Mouse (Mus musculus): Measurements from ENCODE around the gene Gm49358. TPM values are rescaled to one million over a fixed set of nuclear protein-coding genes. Genes with fewer than 3 reads are reported as not detected.

Gene Gm49358
- polyA plus RNA-seq, 1 experiment from 2014 or later = not detected

GRCm38 (mm10) chr10:86779816-86780500, 16.2 kb downstream of the Gm49358 start:
- no peaks in the 10 kb centered on the region for H3K27me3 ChIP-seq (ENCODE audit: control insufficient read depth, insufficient read depth, low read length)
- peak overlapping the region; percentile 84 for H3K4me2 ChIP-seq
- H3K4me3 ChIP-seq (ENCODE audit: low read depth, low read length) = peak overlapping the region; percentile 54
- 11% methylated on average over 12 of the region's 12 CpGs for WGBS (ENCODE audit: insufficient replicate concordance)
- H3K27ac ChIP-seq (ENCODE audit: low read depth, low read length) = no peak overlapping the region
- no peaks in the 10 kb centered on the region for H3K36me3 ChIP-seq (ENCODE audit: control insufficient read depth, insufficient read depth, low read length)
- no peaks in the 10 kb centered on the region for H3K9me3 ChIP-seq (replicated peaks; ENCODE audit: control insufficient read depth, low read length)
- H3K9ac ChIP-seq (ENCODE audit: low read depth, low read length) = peak overlapping the region; percentile 66
- no peak for ATAC-seq (replicated peaks; ENCODE audit: insufficient number of reproducible peaks, low FRiP score, low TSS enrichment)
- peaks cover 7% of the 10 kb centered on the region for H3K4me1 ChIP-seq (ENCODE audit: control insufficient read depth, insufficient read depth, low read length)

- Histone ChIP-seq H3K27me3 (ENCODE audit: control insufficient read depth, insufficient read depth, low read length) (no peaks in the 10 kb centered on the region), H3K9ac (ENCODE audit: low read depth, low read length) (no peak overlapping the region), H3K4me2 (no peak overlapping the region), H3K4me3 (ENCODE audit: low read depth, low read length) (no peak overlapping the region), H3K9me3 (replicated peaks; ENCODE audit: control insufficient read depth, low read length) (no peaks in the 10 kb centered on the region), H3K4me1 (ENCODE audit: control insufficient read depth, insufficient read depth, low read length) (peaks cover 7% of the 10 kb centered on the region), H3K27ac (ENCODE audit: low read depth, low read length) (no peak overlapping the region), H3K36me3 (ENCODE audit: control insufficient read depth, insufficient read depth, low read length) (no peaks in the 10 kb centered on the region)
- 34% methylated on average over 5 of the region's 5 CpGs for WGBS (ENCODE audit: insufficient replicate concordance)
- no peak for ATAC-seq (replicated peaks; ENCODE audit: insufficient number of reproducible peaks, low FRiP score, low TSS enrichment)
These were observed 17.9 kb downstream of the Gm49358 start for GRCm38 (mm10) chr10:86781641-86782040.

- Histone ChIP-seq H3K4me3 (ENCODE audit: low read depth, low read length) (no peak overlapping the region), H3K4me2 (no peak overlapping the region), H3K4me1 (ENCODE audit: control insufficient read depth, insufficient read depth, low read length) (peaks cover 6% of the 10 kb centered on the region), H3K9me3 (replicated peaks; ENCODE audit: control insufficient read depth, low read length) (no peaks in the 10 kb centered on the region), H3K36me3 (ENCODE audit: control insufficient read depth, insufficient read depth, low read length) (no peaks in the 10 kb centered on the region), H3K27ac (ENCODE audit: low read depth, low read length) (no peak overlapping the region), H3K27me3 (ENCODE audit: control insufficient read depth, insufficient read depth, low read length) (no peaks in the 10 kb centered on the region), H3K9ac (ENCODE audit: low read depth, low read length) (no peak overlapping the region)
- no peak for ATAC-seq (replicated peaks; ENCODE audit: insufficient number of reproducible peaks, low FRiP score, low TSS enrichment)
- WGBS (ENCODE audit: insufficient replicate concordance) = 71% methylated on average over 5 of the region's 5 CpGs
These were observed 18.9 kb downstream of the Gm49358 start for GRCm38 (mm10) chr10:86782656-86783055.

GRCm38 (mm10) chr10:86783561-86783960, 19.8 kb downstream of the Gm49358 start:
- Histone ChIP-seq H3K4me1 (ENCODE audit: control insufficient read depth, insufficient read depth, low read length) (no peaks in the 10 kb centered on the region; the same call in 1 of the 2 replicates), H3K4me3 (ENCODE audit: low read depth, low read length) (no peak overlapping the region), H3K27me3 (ENCODE audit: control insufficient read depth, insufficient read depth, low read length) (no peaks in the 10 kb centered on the region), H3K27ac (ENCODE audit: low read depth, low read length) (no peak overlapping the region), H3K4me2 (no peak overlapping the region), H3K9me3 (replicated peaks; ENCODE audit: control insufficient read depth, low read length) (no peaks in the 10 kb centered on the region), H3K9ac (ENCODE audit: low read depth, low read length) (no peak overlapping the region), H3K36me3 (ENCODE audit: control insufficient read depth, insufficient read depth, low read length) (no peaks in the 10 kb centered on the region)
- no peak for ATAC-seq (replicated peaks; ENCODE audit: insufficient number of reproducible peaks, low FRiP score, low TSS enrichment)
- 84% methylated on average over 5 of the region's 5 CpGs for WGBS (ENCODE audit: insufficient replicate concordance)

GRCm38 (mm10) chr10:86784126-86784675, 20.4 kb downstream of the Gm49358 start:
- H3K27ac ChIP-seq (ENCODE audit: low read depth, low read length) = no peak overlapping the region
- H3K27me3 ChIP-seq (ENCODE audit: control insufficient read depth, insufficient read depth, low read length) = no peaks in the 10 kb centered on the region
- 84% methylated on average over 5 of the region's 5 CpGs for WGBS (ENCODE audit: insufficient replicate concordance)
- no peak overlapping the region for H3K4me2 ChIP-seq
- no peaks in the 10 kb centered on the region for H3K36me3 ChIP-seq (ENCODE audit: control insufficient read depth, insufficient read depth, low read length)
- H3K9ac ChIP-seq (ENCODE audit: low read depth, low read length) = no peak overlapping the region
- no peaks in the 10 kb centered on the region for H3K9me3 ChIP-seq (replicated peaks; ENCODE audit: control insufficient read depth, low read length)
- no peak overlapping the region for H3K4me3 ChIP-seq (ENCODE audit: low read depth, low read length)
- no peak for ATAC-seq (replicated peaks; ENCODE audit: insufficient number of reproducible peaks, low FRiP score, low TSS enrichment)
- no peaks in the 10 kb centered on the region; the same call in 1 of the 2 replicates for H3K4me1 ChIP-seq (ENCODE audit: control insufficient read depth, insufficient read depth, low read length)

DNA sequence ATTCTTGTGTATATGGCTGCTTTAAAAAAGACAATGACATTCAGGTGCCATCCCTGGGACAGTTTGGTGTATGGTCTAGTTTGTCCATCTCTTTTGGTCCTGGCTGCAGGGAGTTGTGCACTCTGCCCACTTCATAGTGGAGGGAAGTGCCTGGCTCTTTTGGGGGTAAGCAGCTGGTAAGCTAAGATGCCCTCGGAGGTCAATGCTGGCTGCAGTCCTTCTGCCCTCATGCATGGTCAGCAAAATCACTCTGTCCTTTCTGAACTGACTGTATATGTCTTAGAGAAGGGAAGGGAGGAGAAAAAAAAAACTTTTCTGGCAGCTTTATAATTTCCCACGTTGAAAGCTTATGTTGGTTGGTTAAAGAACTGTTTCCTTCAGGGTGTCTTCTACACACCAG, 21.6 kb downstream of the Gm49358 start:
- Histone ChIP-seq H3K27me3 (ENCODE audit: control insufficient read depth, insufficient read depth, low read length) (no peaks in the 10 kb centered on the region), H3K4me2 (no peak overlapping the region), H3K27ac (ENCODE audit: low read depth, low read length) (no peak overlapping the region), H3K9ac (ENCODE audit: low read depth, low read length) (no peak overlapping the region), H3K9me3 (replicated peaks; ENCODE audit: control insufficient read depth, low read length) (no peaks in the 10 kb centered on the region), H3K36me3 (ENCODE audit: control insufficient read depth, insufficient read depth, low read length) (no peaks in the 10 kb centered on the region), H3K4me1 (ENCODE audit: control insufficient read depth, insufficient read depth, low read length) (no peaks in the 10 kb centered on the region; the same call in 1 of the 2 replicates), H3K4me3 (ENCODE audit: low read depth, low read length) (no peak overlapping the region)
- ATAC-seq (replicated peaks; ENCODE audit: insufficient number of reproducible peaks, low FRiP score, low TSS enrichment) = no peak
- 67% methylated on average over 2 of the region's 2 CpGs for WGBS (ENCODE audit: insufficient replicate concordance)

DNA sequence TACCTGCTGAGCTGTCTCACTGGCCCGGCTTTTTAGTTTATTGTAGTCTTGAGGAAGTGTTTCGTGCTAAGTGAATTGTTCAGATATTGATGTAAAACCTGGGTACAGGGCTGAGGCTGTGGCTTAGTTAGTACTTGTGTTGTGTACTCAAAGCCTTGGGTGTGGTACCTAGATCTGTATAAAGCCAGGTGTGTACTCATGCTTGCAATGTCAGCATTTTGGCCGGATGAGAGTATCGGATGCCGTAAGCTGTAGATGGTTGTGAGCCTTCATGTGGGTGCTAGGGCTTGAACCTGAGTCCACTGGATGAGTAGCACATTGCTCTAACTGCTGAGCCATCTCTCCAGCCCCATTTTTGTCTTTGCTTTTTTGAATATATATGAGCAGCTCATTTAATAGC, 22.3 kb downstream of the Gm49358 start:
- WGBS (ENCODE audit: insufficient replicate concordance) = 92% methylated on average over 5 of the region's 5 CpGs

GRCm38 (mm10) chr10:86788193-86788592, 24.4 kb downstream of the Gm49358 start:
- H3K27me3 ChIP-seq (ENCODE audit: control insufficient read depth, insufficient read depth, low read length) = no peaks in the 10 kb centered on the region
- H3K9me3 ChIP-seq (replicated peaks; ENCODE audit: control insufficient read depth, low read length) = no peaks in the 10 kb centered on the region
- no peak overlapping the region for H3K9ac ChIP-seq (ENCODE audit: low read depth, low read length)
- no peak overlapping the region for H3K4me3 ChIP-seq (ENCODE audit: low read depth, low read length)
- ATAC-seq (replicated peaks; ENCODE audit: insufficient number of reproducible peaks, low FRiP score, low TSS enrichment) = no peak
- H3K4me1 ChIP-seq (ENCODE audit: control insufficient read depth, insufficient read depth, low read length) = peaks cover 12% of the 10 kb centered on the region
- no peak overlapping the region for H3K4me2 ChIP-seq
- WGBS (ENCODE audit: insufficient replicate concordance) = 63% methylated on average over 5 of the region's 5 CpGs
- H3K36me3 ChIP-seq (ENCODE audit: control insufficient read depth, insufficient read depth, low read length) = no peaks in the 10 kb centered on the region
- H3K27ac ChIP-seq (ENCODE audit: low read depth, low read length) = no peak overlapping the region

More for the DNA sequence above, 22.3 kb downstream of the Gm49358 start:
- no peak overlapping the region for H3K4me2 ChIP-seq
- no peak for ATAC-seq (replicated peaks; ENCODE audit: insufficient number of reproducible peaks, low FRiP score, low TSS enrichment)
- no peak overlapping the region for H3K27ac ChIP-seq (ENCODE audit: low read depth, low read length)
- no peak overlapping the region for H3K9ac ChIP-seq (ENCODE audit: low read depth, low read length)
- H3K9me3 ChIP-seq (replicated peaks; ENCODE audit: control insufficient read depth, low read length) = no peaks in the 10 kb centered on the region
- H3K36me3 ChIP-seq (ENCODE audit: control insufficient read depth, insufficient read depth, low read length) = no peaks in the 10 kb centered on the region
- no peaks in the 10 kb centered on the region for H3K27me3 ChIP-seq (ENCODE audit: control insufficient read depth, insufficient read depth, low read length)
- H3K4me3 ChIP-seq (ENCODE audit: low read depth, low read length) = no peak overlapping the region
- peaks cover under 1% of the 10 kb centered on the region; the same call in 1 of the 2 replicates for H3K4me1 ChIP-seq (ENCODE audit: control insufficient read depth, insufficient read depth, low read length)

Data from heart, embryonic 11.5 days (tissue).